Mouse (Mus musculus): Measurements from ENCODE around the gene Tmem115.
"Not testable (repeated sequence)": the region's sequence is repeated elsewhere in the genome, so short reads cannot be mapped to it uniquely, and the experiment has no call there.

Tmem115 gene

DNA sequence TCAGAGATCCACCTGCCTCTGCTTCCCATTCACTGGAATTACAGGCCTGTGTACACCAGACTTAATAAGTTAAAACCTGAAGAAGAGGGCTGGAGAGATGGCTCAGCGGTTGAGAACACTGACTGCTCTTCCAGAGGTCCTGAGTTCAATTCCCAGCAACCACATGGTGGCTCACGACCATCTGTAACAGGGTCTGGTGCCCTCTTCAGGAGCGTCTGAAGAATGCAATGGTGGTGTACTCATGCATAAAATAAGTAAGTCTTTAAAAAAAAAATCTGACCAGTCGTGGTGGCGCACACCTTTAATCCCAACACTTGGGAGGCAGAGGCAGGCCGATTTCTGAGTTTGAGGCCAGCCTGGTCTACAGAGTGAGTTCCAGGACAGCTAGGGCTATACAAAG is 40.0 kb downstream of the Tmem115 start:
- DNase-seq, result not testable (repeated sequence)

DNA sequence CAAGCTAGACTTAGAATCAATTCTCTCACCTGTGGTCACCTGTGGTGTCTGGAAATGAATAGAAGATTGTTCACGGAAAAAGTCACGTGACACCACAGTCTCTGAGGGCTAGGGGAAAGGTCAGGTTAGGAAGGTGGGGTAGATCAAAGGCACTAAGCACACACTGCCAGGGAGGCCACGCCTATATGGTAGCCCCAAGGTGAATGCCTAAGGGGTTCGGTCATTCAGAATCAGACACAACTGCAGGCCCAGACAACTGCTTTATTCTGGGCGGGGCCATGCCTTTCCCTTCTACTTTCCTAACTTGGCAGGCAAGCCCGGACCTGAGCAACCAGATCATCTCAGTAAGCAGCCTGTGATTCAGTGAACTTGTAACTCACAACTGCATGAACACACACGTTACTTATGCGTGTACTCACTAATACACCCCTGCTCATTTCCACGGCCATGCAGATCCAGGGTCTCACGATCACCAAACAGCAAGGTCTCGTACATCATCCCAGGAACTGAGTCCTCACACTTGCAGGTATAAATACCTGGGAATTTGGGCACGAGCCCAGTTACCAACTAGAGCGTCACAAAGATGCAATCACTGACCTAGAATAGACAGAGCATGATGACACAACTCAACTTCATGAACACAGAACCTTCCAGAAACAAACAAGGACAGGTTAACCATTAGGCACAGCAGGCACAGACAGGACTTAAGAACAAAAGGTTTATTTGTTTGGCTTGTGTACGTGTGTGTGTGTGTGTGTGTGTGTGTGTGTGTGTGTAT is 42.0 kb downstream of the Tmem115 start:
- DNase-seq, result no peak

DNA sequence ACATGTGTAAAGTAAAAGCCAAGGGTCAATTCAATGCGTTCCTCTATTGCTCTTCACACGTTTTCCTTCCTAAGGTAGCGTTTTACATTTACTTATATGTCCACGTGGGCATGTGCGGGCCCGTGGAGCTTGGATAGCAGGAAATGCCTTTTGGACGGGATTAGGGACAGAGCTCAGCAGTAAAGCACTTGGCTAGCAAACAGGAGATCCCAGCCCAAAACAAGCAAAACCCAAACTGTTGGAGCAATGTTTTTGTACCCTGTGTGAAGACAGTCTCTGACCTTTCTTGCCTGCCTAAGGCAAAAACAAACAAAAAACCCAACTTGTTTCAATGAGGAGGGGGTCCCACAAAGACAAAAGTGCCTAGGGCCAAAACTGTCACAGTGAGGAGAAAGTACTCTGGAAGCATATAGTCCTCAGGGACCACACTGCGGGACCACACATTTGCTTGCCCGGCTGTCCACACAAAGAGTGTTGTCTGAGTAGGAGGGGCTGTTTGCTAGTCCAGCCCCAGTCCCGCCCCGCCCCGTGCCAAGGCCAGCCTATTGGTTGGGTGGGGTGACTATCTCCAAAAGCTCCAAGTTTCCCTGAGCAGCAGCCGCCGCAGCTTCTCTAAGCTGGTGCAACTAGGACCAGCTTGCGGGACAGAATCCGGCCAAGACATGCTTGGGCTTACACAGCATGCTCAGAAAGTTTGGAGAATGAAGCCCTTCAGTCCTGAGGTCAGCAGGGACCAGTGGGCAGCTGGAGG is 42.8 kb downstream of the Tmem115 start, which contains the start of gene Hyal1:
Gene Hyal1, plus strand, starts transcription at position 571 of the 751 bp plus-strand sequence.
- DNase-seq, result peak; percentile 85

DNA sequence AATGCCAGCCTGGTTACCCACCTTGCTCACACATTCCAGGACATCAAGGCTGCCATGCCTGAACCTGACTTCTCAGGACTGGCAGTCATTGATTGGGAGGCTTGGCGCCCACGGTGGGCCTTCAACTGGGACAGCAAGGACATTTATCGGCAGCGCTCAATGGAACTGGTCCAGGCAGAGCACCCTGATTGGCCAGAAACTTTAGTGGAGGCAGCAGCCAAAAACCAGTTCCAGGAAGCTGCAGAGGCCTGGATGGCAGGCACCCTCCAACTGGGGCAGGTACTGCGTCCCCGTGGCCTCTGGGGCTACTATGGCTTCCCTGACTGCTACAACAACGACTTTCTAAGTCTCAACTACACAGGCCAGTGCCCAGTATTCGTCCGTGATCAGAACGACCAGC is 44.1 kb downstream of the Tmem115 start:
- no peak for DNase-seq

DNA sequence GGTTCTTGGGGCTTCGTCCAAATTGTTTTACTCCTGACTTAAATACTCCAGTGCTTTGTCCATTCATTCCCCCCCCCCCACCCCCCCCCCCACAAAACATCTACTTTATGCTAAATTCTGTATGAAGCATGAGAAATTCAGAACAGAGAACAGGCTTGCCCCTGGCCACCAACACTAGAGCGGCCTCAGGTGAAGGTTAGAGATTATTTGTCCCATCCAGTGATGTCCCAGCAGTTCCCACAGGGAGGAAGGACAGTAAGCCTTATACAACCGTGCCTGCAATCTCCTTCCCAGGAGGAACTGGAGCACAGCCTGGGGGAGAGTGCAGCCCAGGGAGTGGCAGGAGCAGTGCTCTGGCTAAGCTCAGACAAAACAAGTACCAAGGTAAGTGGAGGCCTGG is 44.8 kb downstream of the Tmem115 start, which contains the start of gene Naa80:
Gene Naa80, plus strand, starts transcription at position 301 of the 400 bp plus-strand sequence.
- no peak for DNase-seq

DNA sequence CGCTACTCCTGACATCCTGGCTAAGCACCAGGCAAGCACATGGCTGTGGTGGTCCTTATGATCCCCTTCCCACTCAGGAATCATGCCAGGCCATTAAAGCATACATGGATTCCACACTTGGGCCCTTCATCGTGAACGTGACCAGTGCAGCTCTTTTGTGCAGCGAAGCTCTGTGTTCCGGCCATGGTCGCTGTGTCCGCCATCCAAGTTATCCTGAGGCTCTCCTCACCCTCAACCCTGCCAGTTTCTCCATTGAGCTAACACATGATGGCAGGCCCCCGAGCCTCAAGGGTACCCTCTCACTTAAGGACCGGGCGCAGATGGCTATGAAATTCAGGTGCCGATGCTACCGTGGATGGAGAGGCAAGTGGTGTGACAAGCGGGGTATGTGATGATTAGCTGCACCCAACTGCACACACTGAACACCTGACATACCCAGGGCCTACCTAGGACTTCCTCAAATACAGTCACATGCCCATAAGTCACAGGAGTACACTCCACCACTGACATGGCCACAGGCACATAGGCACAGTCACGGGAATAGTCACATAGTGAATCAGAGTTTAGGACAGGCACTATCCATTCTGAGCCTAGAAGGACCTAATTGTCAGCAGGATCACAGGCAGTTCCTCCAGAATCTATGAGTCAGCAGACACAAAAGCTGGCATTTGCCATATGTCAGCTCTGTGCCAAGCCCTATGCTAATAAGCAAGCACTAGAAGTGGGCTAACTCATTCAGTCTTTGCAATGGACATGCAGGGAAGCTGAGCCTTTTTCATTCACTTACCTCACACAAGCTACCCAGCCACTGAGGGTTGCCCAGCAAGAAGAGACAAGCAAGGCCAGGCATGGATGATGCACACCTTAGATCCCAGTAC is 45.5 kb downstream of the Tmem115 start:
- no peak for DNase-seq

DNA sequence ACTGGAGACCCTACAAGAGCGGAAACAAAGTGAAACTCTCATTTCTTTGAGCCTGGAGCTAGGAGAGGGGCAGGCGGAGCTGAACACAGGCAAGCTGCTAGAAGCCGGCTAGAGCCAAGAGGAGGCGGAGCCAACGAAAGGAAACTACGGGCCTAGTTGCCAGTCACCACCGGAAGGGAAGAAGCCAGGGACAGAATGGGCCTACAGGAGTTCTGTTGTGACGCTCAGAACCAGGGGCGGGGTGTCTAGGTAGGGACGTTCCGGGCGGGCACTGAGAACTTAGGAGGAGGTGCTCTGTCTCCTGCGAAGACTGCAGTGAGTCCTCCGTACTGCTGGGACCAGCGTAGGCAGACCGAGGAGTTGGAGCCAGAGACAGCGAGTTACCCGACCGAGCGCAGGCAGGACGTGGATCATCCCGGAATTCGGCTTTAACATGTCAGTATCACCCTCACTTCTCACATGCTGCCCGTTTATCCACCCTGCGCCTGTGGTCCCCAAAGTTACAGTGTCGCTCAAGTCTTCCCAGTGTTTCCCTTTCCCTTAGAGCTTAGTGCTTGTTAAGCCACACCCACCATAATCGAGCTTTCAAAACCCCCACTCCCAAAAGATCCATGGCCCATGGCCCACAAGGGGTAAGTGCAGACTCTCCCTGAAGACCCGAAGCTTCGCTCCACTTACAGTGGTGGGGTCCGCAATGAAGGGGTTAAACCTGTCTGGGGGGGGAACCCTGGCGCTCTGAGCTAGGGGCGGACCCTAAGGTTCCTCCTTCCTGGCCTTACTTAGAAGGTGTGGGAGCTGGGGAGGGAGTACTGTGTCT is 47.0 kb downstream of the Tmem115 start, which contains the start of gene Hyal3:
Gene Hyal3, plus strand, starts transcription at position 318 of the 817 bp plus-strand sequence.
- peak; percentile 91 for DNase-seq

DNA sequence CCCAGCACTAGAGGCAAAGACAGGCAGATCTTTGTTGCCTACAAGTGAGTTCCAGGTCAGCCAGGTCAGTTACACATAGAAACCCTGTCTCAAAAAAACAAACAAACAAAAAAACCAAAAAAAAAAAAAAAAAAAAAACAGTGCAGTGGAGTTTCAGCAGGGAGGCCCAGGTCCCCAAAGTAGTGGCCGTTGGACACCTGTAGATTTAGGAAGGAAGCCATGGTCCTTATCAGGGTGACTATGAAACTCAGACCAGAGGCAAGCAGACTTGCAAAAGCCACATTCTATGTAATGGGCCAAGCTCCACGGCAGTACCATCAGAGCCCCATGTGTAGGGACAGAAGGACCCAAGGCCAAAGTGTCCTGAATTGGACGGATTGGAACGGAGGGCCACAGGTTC is 47.8 kb downstream of the Tmem115 start:
- DNase-seq, result no peak

DNA sequence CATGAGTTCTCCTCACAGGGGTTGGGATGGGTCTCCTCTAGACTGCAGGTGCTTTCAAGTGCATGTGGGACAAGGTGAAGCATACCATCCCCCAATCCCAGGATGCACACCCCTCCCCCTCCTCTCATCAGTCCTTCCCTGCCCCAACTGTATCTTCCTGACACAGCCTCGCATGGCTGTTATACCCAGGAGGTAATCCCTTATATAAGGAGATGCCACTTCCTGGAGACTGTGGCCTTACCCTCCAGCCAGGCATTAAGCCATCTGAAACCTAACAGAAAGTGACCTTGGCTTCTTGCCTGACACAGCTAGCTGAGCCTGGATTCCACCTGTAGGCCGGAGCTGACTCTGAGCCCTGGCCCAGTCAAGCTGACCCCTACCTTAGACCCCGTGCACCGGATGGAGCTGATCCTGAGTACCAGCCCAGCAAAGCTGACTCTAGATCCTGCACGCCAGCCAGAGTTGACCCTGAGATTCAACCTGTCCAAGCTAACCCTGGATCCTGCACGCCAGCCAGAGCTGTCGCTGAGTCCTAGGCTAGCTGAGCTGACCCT is 48.8 kb downstream of the Tmem115 start:
- no peak for DNase-seq

DNA sequence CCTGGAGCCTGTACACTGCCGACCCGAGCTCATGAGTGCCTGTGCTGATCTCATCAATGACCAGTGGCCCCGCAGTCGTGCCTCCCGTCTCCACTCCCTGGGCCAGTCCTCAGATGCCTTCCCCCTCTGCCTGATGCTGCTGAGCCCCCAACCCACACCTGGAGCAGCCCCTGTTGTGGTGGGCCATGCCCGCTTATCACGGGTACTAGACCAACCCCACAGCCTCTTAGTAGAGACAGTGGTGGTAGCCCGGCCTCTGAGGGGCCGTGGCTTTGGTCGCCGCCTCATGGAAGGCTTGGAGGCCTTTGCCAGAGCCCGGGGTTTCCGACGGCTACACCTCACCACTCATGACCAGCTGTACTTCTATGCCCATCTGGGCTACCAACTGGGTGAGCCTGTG is 49.4 kb downstream of the Tmem115 start:
- no peak for DNase-seq

DNA sequence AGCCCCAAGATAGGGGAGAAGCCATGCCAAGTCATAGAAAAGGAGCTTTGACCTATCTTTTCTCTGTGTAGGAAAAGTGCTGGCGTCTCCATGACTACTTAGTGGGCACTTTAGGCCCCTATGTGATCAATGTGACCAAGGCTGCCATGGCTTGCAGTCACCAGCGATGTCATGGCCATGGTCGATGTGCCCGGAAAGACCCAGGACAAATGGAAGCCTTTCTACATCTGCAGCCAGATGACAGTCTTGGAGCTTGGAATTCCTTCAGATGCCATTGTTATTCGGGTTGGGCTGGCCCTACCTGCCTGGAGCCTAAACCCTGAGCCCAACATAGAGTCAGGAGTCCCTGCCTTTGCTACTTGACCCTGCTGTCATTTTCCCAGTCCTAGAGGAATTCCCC is 52.8 kb downstream of the Tmem115 start:
- DNase-seq, result no peak

DNA sequence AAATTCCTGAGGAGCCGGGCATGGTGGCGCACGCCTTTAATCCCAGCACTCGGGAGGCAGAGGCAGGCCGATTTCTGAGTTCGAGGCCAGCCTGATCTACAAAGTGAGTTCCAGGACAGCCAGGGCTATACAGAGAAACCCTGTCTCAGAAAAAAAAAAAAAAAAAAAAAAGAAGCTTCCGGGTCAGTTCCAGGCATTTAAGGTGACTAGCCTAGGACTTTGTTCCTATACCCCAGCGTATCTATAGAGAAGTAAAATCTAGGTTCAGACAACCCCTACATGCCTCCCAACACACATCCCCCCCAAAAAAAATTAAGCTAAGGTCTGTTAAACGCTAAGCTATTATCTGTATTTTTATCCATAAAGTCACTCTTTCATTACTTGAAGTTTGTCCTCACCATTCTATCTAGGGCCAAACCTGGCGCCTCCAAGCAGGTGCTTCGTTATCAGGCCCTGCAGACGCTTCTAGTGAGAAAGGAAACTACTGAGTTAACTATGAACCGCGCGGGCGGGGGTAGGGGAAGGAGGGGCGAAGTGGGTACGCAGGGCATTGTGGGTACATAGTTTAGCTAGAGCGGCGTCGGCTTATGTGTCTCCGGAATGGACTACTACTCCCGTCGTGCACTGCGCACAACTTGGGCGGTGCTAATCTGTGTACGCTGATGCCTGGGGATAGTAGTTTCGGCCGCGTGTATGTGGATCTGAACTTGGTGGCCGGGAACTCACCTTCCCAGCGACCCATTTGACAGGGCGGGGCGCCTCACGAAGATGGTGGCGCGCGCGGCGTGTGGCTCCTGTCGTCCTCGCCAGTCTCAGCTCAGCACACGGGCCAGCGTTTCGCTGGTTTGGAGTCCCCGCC is 53.5 kb downstream of the Tmem115 start, which contains the start of gene Ifrd2:
Gene Ifrd2, plus strand, starts transcription at position 669 of the 859 bp plus-strand sequence.
- DNase-seq, result peak; percentile 95

DNA sequence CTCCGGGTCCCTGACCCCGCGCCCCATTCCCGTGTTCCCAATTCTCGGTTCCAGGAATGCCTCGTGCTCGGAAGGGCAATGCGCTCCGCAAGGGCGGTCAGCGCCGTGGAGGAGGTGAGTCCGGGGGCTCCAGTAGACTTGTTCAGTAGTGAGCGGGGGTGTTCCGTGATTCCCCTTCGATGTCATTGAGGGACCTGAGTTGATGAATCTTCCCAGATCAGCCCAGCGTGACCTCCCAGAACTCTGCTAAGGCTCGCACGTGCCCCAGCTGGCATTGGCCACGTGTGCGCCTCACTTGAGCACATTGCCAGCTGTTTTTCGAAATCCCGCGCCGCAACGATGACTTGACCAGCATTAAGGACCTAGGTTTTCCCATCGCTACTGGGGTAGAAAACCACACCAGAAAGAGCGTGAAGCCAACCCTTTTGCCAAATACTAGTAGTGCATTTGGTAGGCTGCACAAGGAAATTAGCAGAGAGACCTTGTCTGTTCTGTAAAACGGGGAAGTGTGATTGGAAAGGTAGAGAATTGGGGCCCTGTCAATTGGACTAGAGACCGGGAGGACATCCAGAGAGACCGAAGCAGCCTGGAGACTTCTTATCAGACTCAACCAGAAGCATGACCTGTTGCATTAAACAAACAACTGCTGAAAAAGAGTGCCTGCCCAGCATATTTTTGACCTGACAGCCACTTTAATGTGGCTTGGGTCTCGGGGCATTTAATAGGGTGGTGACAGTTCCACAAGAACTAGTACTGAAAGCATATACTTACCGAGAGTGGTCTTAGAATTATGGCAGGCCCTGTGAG is 54.3 kb downstream of the Tmem115 start:
- no peak for DNase-seq

Data from lung, postnatal 14 days (tissue).